Mouse (Mus musculus) testis, adult 2 months (tissue): ENCODE results near the gene Agbl3. TPM values are rescaled to one million over a fixed set of nuclear protein-coding genes. Genes with fewer than 3 reads are reported as not detected.

Experiments used
- H3K27ac ChIP-seq: fragments of 200-500 bp; 2 replicates; pipeline ENCODE4 v1.5.1; 2012; ENCODE audit warnings: low read depth, low read length; ENCODE audit not compliant: control insufficient read depth, insufficient read depth
- H3K27me3 ChIP-seq: fragments of 200-500 bp; 2 replicates; pipeline ENCODE4 v1.6.1; 2012; ENCODE audit warnings: mild to moderate bottlenecking, low read length, moderate library complexity; ENCODE audit not compliant: control insufficient read depth, insufficient read depth
- H3K36me3 ChIP-seq: fragments of 200-500 bp; 2 replicates; pipeline ENCODE4 v1.6.1; 2012; ENCODE audit warnings: mild to moderate bottlenecking, low read length; ENCODE audit not compliant: control insufficient read depth, insufficient read depth
- H3K4me1 ChIP-seq: fragments of 200-500 bp; 2 replicates; pipeline ENCODE4 v1.6.1; 2012; ENCODE audit warnings: low read length; ENCODE audit not compliant: control insufficient read depth, insufficient read depth
- H3K4me3 ChIP-seq: fragments of 200-500 bp; 2 replicates; pipeline ENCODE4 v1.5.1; 2012; ENCODE audit warnings: low read depth, mild to moderate bottlenecking, low read length, moderate library complexity, mixed read lengths; ENCODE audit not compliant: control insufficient read depth
- CTCF ChIP-seq: fragments of 200-500 bp; IDR thresholded peaks from 2 replicates; pipeline ENCODE4 v1.5.1; 2012; ENCODE audit warnings: low read depth, mild to moderate bottlenecking, inconsistent platforms, low read length, moderate library complexity; ENCODE audit not compliant: control insufficient read depth, insufficient read depth, insufficient replicate concordance
- POLR2A ChIP-seq: fragments of 200-500 bp; IDR thresholded peaks from 2 replicates; pipeline ENCODE4 v1.6.1; 2012; ENCODE audit warnings: low read depth, mild to moderate bottlenecking, inconsistent platforms, low read length, moderate library complexity; ENCODE audit not compliant: control insufficient read depth
- polyA plus RNA-seq: library from polyadenylated mRNA; depleted of rRNA; stranded (reverse); fragments of >200 nt; gene quantifications from 2 replicates; pipeline ENCODE4 v1.2.3, GENCODE M21; 2012; rRNA removed

Agbl3 gene
- polyA plus RNA-seq, 1 experiment = 21.5 TPM

DNA sequence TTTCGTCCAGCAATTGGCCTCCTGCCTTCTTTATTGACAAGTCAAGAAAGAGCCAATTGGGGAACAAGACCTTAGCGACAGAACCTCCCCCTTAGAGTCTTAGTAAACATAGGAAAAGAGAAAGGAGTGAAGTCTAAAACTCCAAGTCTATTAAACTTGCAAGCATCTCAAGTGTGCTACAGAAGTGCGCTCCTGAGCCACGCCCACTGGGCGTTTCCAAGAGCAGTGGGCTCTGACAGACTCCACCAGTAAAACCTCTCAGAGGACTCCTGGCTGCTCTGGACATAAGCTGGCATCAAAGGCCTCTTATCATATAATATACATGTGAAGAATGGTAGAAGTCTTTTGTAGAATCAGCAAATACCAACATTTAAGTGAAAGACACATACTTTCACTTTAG, 123.2 kb downstream of the Agbl3 start:
- TF ChIP-seq POLR2A = no peak
- TF ChIP-seq CTCF = no peak
- H3K4me3 ChIP-seq = no peak overlapping the region
- no peaks in the 10 kb centered on the region for H3K27me3 ChIP-seq
- no peaks in the 10 kb centered on the region; the same call in 1 of the 2 replicates for H3K36me3 ChIP-seq
- H3K27ac ChIP-seq = no peak overlapping the region
- H3K4me1 ChIP-seq = no peaks in the 10 kb centered on the region

GRCm38 (mm10) chr6:34903851-34904250, 123.6 kb downstream of the Agbl3 start:
- Histone ChIP-seq H3K4me3 (no peak overlapping the region), H3K36me3 (no peaks in the 10 kb centered on the region; the same call in 1 of the 2 replicates), H3K4me1 (no peaks in the 10 kb centered on the region), H3K27ac (no peak overlapping the region), H3K27me3 (no peaks in the 10 kb centered on the region)
- TF ChIP-seq POLR2A (no peak), CTCF (no peak)

GRCm38 (mm10) chr6:34904361-34904760, 124.1 kb downstream of the Agbl3 start:
- no peak for TF ChIP-seq CTCF
- no peak for TF ChIP-seq POLR2A
- Histone ChIP-seq H3K4me1 (no peaks in the 10 kb centered on the region), H3K27me3 (no peaks in the 10 kb centered on the region), H3K4me3 (no peak overlapping the region), H3K36me3 (no peaks in the 10 kb centered on the region; the same call in 1 of the 2 replicates), H3K27ac (no peak overlapping the region)

DNA sequence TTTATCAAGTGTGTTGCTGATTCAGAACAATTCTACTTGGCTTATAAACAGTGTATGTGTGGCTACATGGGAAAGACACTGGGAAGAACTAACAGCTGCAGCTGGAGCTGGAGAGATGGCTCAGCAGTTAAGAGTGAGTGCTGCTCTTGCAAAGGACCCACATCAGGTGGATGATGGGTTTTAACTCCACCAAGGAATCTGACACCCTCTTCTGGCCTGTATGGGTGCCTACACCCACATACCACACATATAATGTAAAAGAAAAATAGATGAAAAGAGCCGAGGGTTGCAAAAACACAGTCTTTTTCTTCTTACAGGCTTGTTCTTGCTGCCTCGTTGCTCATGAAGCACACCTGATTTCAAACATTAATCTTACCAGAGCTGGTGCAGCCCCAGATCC, 125.9 kb downstream of the Agbl3 start:
- no peaks in the 10 kb centered on the region; the same call in 1 of the 2 replicates for H3K36me3 ChIP-seq
- H3K27me3 ChIP-seq = no peaks in the 10 kb centered on the region
- no peak overlapping the region for H3K4me3 ChIP-seq
- H3K27ac ChIP-seq = no peak overlapping the region
- H3K4me1 ChIP-seq = no peaks in the 10 kb centered on the region; the same call in 1 of the 2 replicates
- no peak for TF ChIP-seq CTCF

- Histone ChIP-seq H3K36me3 (no peaks in the 10 kb centered on the region; the same call in 1 of the 2 replicates), H3K4me1 (no peaks in the 10 kb centered on the region; the same call in 1 of the 2 replicates), H3K27ac (no peak overlapping the region), H3K4me3 (no peak overlapping the region), H3K27me3 (no peaks in the 10 kb centered on the region)
- TF ChIP-seq CTCF (no peak), POLR2A (no peak)
Measured at GRCm38 (mm10) chr6:34906661-34907060, 126.4 kb downstream of the Agbl3 start.

- no peak overlapping the region for H3K4me3 ChIP-seq
- TF ChIP-seq CTCF = no peak
- TF ChIP-seq POLR2A = no peak
- H3K27me3 ChIP-seq = no peaks in the 10 kb centered on the region
- H3K36me3 ChIP-seq = no peaks in the 10 kb centered on the region; the same call in 1 of the 2 replicates
- no peaks in the 10 kb centered on the region; the same call in 1 of the 2 replicates for H3K4me1 ChIP-seq
- no peak overlapping the region for H3K27ac ChIP-seq
Measured at GRCm38 (mm10) chr6:34907121-34907614, 126.9 kb downstream of the Agbl3 start.

DNA sequence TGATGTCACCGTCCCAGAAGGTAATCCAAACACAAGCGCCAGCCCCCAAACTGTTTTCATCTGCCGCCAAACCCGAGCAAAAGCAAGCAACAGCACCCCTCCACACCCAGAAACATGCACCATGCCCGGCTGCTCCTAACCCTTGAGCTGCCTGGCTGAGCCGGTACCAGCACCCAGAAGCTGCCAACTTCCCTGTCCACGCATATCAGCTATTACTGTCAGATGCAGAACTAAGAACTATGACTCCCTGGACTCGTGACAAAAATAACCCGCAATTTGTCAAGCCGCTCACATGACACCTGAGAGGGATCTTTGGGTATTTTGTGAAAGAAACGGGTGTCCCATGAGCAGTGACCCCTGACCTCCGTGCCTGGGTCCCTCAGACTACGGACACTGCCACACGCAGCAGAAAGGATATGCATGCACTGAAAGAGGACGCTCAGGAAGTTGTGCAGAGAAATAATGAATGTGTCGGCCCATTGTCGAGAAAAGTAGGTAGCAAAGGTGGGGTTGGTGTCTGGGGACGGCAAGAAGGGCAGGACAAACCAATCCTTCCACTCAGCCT, 127.5 kb downstream of the Agbl3 start:
- no peak for TF ChIP-seq CTCF
- no peak for TF ChIP-seq POLR2A
- no peak overlapping the region for H3K27ac ChIP-seq
- no peaks in the 10 kb centered on the region; the same call in 1 of the 2 replicates for H3K36me3 ChIP-seq
- H3K4me1 ChIP-seq = no peaks in the 10 kb centered on the region; the same call in 1 of the 2 replicates
- H3K27me3 ChIP-seq = no peaks in the 10 kb centered on the region
- no peak overlapping the region for H3K4me3 ChIP-seq

Other genes starting within 250 kb of the Agbl3 start
- 5.0 and 5.9 TPM in 2 replicates for gene Cald1, start 181.9 kb upstream of the Agbl3 start, polyA plus RNA-seq
- gene Tmem140, start 82.7 kb downstream of the Agbl3 start, polyA plus RNA-seq = 1.1 and 1.3 TPM in 2 replicates
- 1.2 and 1.7 TPM in 2 replicates for gene Cyren, start 97.6 kb downstream of the Agbl3 start, polyA plus RNA-seq
- 3.4 and 3.8 TPM in 2 replicates for gene Wdr91, start 130.4 kb downstream of the Agbl3 start, polyA plus RNA-seq
- gene Stra8, start 139.7 kb downstream of the Agbl3 start, polyA plus RNA-seq = 9.3 and 9.4 TPM in 2 replicates
- gene Slc23a4, start 208.0 kb downstream of the Agbl3 start, polyA plus RNA-seq = 0.30 and 0.78 TPM in 2 replicates